Mouse (Mus musculus) olfactory bulb, adult 2 months (tissue): ENCODE results near the gene Rcc1.

Source experiments
- CTCF ChIP-seq: fragments of 200-500 bp; IDR thresholded peaks from 2 replicates; pipeline ENCODE4 v1.5.1; 2012; ENCODE audit warnings: low read depth, mild to moderate bottlenecking, low read length, moderate library complexity; ENCODE audit not compliant: insufficient read depth
- POLR2A ChIP-seq: fragments of 200-500 bp; IDR thresholded peaks from 2 replicates; pipeline ENCODE4 v1.6.1; 2012; ENCODE audit warnings: mild to moderate bottlenecking, low read depth, low read length, moderate library complexity; ENCODE audit not compliant: insufficient read depth

GRCm38 (mm10) chr4:132291056-132291455, 62.3 kb downstream of the Rcc1 start:
- TF ChIP-seq CTCF (no peak), POLR2A (no peak)
